Mouse (Mus musculus) adrenal gland, adult (tissue): ENCODE results near the gene Amn.

Experiments used
- DNase-seq, 2 experiments: peaks; one replicate each; pipeline ENCODE4 v3.0.0; 2022 to 2023; ENCODE audit warnings: low spot score in 1 of 2; ENCODE audit not compliant: inconsistent age in 2 of 2

Gene Amn

DNA sequence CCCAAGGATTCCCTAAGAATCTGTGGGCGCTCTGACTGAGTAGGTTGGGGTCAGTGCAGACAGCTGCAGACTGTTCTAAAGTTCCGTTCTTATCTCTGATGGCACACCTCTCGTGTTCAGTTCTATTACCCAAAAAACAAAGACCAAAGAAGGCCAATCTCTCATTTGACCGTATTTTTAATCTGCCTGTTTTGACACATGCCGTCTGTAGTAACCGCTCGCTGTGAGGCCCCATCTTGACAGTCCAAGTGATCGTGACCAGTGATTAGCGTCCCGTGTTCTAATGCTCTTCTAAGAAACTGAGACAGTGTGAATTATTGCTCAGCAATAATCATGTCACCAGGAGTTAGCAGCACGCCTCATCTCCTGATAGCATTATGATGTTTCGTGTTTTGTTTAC is 4.3 kb upstream of the Amn start:
- no peak for DNase-seq

DNA sequence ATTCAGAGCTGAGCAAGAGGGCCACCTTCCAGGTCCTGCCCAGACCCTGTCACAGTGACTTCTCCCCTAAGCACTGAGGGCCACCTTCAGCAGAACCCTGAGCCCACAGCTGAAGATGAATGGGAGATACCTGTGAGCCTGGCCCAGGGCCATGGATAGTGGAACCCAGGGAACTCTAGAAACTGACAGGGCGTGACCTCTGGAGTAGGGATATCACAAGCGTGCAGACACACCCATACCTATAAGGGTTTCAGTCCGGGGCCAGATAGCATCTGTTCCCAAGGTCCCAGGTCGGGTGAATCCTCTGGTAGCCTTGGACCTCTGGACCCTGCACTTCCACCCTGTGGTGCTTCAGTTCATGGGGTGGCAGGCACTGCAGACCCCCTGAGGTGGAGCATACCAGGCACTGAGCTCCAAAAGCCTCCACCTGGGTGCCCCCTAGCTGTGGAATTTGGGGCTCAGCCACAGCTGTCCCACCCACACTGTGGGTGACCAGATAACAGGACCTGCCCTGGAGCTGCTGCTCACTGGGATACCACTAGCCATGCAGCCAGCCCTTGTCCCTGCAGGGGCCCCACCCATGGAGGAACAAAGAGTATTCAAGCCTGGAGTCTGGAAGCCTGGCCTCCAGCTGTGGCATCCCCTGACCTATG is 3.1 kb upstream of the Amn start:
- DNase-seq, result no peak

DNA sequence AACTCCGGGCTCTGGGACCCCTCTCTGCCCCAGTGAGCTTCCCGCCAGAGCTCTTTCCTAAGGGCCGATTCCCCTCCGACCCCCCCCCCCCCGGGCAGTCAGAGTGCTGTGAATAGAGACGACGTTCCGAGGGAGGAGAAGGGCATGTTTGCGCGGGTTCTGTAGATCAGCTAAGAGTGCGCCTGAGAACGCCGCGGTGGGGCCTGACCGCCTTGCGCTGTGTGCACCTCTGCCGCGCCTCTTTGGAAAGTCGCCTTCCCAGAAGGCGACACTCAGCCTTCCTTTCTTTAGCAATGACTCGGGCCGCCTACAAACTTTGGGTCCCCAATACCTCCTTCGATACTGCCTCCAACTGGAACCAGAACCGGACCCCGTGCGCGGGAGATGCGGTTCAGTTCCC is 511 bp downstream of the Amn start:
- DNase-seq, result no peak

DNA sequence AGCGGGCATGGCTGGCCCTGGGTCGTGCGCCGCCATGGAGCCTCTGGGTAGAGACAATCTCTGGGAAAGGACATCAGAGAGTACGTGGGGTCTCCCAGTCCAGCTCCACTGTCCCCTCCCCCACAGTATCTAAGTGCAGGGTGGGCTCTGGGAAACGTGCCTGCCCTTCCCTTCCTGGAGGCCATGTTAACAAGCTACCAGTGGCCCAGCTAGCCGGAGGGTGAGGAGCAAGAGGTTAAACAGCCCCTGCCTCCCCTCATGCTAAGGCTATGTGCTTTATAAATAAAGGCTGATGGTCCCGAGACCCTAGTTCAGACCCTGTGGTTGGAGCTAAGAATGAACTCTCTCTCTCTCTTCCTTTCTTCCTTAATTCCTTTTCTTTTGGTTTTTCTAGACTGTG is 1.1 kb downstream of the Amn start:
- DNase-seq, result no peak

DNA sequence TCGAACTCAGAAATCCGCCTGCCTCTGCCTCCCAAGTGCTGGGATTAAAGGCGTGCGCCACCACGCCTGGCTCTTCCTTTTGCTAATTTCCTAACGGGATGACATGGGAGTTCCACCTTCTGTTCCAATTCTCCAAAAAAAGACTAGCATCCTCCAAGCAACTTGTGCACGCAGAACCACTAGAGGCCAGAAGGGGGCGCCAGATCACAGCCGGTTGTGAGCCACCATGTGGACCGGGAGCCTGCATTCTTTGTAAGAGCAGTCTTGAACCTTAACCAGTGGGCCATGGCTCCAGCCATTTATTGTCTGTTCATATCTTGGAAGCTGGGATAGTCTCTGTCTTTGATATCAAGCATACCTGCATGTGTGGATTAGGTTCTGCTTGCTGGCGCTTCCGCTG is 1.5 kb downstream of the Amn start:
- DNase-seq, result peak; percentile 74 to 93

DNA sequence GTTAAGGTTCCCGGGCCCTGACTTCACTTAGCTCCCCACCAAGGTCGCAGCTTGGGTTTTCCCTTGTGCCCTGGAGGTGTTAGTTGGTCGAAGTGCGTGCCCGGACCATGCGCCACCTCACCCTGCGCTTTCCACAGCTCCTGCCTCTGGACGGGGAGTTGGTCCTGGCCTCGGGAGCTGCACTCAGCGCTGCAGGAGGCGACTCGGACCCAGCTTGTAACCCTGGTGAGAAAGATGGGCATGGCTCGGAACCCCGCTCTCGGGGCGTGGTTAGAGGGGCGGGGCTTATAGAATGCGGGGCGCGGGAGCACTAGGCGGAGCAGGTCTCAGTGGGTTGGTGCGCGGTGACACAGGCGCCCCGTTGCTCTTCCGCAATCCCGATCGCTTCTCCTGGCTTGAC is 3.1 kb downstream of the Amn start:
- DNase-seq, result peak; percentile 20 to 49

DNA sequence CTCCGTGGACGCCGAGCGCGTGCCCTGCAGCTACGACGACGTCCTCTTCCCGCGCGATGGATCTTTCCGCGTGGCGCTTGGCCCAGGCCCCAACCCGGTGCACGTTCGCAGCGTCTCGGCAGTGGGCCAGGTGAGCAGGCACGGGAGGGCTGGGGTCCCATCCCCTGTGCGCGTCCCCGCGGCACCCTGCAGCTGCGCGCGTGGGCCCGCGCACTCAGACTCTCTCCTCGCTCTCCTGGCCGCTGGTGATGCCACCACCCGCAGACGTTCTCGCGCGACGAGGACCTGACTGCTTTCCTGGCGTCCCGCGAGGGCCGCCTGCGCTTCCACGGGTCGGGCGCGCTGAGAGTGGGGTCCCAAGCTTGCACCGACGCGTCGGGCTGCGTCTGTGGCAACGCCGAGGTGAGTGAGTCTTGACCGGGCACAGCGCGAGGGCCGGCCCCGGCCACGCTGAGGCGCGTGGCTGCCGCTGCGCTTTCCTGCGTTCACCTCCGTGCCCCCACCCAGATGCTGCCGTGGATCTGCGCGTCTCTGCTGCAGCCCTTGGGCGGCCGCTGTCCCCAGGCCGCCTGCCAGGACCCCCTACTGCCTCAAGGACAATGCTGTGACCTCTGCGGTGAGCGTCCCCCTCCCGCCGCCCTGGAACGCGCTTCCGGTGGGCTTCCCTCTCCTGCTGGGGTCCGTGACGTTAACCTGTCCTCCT is 3.7 kb downstream of the Amn start:
- no peak for DNase-seq

DNA sequence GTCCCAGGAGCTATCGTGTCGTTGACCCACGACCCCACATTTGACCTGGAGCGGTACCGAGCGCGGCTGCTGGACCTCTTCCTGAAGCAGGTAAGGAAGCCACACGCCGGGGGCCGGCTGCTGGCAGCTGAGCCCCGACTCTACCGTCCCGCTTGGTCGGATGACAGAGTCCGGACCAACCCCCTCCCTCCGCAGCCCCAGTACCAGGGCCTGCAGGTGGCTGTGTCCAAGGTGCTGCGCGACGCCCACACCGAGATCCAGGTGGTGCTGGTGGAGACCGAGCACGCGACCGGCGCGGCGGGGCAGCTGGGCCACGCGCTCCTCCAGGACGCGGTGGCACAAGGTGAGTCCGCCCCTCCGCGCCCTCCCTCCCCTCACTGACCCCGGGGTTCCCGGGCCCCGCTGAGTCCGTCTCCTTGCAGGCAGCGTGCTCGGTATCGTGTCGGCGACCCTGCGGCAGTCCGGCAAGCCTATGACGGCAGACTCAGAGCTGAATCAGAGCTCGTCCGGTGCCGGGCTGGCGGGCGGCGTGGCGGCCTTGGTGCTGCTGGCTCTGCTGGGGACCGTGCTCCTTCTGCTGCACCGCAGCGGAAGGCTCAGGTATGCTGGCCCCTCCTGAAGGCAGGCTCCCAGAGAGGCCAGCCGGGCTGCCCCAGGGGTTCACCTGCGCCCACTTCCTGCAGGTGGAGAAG is 4.4 kb downstream of the Amn start:
- DNase-seq, result peak; percentile 67 to 85

DNA sequence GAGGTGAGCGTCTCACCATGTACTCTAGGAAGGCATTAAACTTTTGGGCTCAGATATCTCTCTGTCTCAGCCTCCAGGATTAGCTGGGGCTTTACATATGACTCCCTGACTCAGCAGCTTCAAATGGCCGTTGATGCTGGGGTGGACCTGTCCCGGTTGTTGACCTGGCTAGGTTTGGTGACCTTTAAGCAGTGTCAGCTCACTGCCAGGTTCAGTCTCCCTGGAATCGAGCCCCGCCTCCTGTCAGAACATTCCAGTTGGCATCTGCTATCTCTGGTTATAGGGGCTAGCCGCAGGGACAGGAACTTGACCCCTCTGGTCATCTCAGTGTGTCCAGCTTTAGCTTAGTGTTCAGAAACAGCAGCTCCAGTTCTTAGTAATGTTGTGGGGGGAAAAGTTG is 5.5 kb downstream of the Amn start:
- no peak for DNase-seq

DNA sequence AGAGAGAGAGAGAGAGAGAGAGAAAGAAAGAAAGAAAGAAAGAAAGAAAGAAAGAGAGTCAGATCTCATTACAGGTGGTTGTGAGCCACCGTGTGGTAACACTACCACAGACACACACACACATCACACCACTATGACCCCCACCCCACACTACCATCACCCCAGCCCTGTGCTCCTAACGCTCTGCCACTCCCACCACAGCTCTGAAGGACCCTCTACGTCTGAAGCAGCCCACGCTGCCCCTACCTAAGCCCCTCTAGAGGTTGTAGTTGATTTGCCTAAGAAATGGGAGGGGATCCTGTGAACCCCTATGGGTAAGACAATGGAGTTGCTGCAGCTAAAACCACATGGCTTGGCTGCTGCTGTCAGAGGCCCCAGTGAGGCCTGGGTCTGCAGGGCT is 12.7 kb downstream of the Amn start:
- DNase-seq, result no peak

DNA sequence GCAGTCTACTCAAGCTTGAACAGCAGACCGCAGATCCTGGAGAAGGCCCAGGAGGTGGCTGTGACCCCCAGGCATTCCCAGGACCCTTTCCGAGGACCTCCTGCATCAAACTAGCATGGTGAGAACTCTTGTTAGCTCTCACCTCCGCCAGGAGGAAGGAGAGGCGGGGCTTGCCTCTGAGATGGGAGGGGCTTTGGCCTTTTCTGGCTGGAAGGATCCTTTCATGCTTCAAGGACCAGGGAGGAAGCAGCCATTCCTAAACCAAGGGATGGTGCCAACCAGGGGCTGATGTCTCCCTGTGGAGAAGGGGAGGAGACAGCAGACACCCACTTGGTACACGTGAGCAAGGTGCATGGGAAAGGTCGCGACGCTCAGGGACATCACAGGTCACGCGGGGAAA is 13.6 kb downstream of the Amn start:
- DNase-seq, result no peak

DNA sequence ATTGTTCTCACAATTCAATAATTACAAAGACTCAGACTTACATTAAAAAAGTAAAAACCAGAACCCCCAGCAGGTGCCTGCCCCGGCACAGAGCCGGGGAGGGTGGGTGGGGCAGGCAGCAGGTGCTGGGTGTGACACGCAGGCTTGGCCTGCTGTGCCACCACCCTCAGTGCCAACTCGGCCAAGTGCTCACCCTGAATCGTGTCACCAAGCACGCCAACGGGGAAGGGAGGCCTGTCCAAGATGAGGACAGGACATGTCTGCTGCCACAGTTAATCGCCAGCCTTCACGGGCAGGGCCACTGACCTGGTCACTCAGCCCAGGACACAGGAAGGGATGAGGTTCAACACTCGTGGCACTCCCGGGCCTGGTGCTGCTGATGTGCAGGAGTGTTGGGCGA is 22.1 kb downstream of the Amn start:
- no peak for DNase-seq

DNA sequence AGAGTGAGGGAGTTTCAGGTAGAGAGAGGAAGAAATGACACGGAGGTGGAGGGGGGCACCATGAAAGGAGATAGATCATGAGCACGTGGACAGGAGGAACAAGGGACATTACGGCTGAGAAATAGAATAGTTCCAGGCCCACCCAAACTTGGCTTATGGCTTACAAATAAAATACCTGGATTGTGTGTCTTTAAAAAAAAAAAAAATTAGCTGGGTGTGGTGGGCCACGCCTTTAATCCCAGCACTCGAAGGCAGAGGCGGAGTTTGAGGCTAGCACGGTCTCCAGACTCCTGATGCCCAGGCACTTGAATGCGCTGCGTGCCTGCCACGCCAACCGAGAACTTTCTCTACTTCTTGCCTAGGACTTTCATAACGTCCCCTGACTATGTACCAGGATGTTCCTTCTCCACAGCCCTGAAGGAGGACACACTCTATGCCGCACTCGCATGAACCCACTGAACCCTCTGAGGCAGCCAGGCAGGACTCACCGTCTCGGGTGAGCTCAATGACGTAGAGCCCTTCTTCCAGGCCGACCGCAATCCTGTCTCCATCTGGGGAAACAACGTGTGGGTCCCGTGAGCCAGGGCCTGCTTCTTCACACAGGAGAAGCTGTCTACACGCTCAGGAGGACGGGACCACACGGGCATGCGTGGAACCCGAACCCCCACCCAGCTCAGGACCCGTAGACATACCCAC is 30.6 kb downstream of the Amn start:
- no peak for DNase-seq

DNA sequence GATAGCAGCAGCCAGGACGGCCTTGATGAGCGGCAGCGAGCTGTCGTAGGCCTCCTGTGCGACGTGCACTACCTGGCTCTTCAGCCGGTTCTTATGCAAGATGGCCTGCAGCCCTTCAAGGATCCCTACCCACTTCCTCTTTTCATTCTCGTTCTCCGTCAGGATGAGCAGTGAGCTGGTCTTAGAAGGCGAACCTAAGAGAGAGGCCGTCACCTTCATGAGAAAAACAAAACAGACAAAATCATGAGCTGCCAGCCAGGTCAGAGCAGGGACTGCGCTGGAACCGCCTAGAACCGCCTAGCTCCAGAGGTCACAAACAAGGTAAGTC is 31.1 kb downstream of the Amn start:
- no peak for DNase-seq

DNA sequence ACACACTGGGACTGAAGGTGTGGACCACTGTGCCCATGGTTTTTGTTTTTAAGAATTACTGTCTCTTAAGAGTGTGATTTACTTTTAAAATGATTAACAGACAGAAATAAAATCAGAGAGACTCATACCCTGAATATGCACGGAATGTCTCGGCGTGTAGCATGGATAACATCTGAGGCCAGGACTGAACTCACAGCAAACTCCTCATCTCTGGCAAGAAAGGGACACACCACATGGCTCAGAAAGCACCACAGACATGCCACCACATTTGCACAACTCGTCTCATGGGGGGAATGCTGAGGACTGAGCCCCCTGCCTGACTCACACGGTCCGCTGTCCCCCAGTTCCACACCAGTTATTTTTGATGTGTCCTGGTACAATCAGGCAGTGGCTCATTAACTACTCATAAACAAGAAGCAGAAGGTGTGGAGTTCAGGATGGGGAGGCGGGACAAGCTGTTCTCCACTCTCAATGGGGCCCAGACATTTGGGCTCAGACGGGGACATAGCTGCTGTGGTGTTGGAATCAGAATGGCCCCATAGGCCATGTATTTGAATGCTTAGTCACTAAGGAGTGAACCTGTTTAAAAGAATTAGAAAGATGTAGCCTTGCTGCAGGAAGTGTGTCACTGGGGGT is 32.9 kb downstream of the Amn start:
- DNase-seq, result no peak

DNA sequence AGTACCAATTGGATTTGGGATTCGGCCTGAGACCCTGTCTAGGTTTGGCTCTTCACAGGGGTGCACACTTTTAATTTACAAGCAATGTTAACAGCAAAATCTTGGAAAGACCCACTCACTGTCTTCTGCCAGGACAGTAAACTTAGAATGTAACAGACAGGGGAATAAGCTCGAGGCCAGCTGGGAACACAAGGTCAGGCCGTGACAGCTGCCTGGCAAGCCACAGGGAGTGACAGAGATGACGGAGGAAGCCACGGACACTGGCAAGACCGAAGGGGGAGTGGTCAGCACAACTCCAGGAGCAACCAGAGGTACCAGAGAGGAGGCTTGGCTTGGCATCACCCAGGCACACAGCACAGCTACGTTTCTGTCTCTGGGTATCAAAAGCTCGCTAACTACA is 35.9 kb downstream of the Amn start:
- peak; percentile 88 to 92 for DNase-seq

DNA sequence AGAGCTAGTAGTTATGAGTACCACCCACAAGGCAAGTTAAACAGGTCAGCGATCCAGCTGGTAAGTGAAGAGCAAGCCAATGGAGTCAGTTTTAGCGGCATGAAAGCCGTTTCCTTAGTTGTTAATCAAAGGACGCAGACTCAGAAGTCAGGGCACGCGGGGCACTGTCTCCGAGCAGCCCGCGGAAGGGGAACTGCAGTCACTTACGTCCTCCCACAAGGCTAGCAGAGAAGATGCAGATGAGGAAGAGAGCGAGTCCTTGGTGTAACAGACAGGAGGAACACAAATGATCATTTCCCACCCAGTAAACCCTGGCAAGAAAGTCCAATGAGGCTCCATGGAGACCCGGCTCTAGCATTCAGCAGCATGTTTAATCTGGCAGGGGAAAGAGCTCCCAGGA is 38.4 kb downstream of the Amn start:
- DNase-seq, result no peak

DNA sequence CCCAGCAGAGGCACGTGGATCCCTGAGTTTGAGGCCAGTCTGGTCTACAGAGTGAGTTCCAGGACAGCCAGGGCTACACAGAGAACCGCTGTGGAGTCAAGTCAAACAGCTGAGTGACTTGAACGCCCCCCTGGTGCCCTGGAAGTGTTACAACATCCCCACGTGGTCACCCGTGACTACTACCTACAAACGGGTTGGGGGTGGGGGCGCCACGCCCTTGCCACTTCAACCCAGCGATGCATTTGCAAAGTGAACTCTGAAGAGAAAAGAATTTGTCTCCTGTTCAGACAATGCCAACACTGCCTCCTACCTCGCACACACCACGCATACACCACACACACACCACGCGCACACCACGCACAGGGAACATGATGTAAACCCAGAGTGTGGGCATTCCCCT is 39.0 kb downstream of the Amn start:
- no peak for DNase-seq

DNA sequence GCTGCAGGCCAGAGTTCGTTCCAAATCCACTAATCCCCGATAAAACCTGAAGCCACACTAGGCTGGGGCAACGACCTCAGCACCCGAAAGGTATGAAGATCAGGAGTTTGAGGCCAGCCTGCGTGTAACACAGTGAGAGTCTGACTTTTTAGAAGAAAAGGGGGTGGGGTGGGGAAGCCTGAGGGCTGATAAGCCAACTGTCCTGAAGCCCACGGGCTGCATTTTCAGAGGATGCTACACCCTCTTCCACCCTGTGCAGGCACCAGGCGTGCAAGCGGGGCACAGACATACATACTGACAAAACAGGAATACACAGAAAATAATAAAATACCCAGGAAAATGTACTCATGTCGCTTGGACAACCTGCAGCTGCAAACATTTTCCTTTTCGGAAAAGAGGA is 40.9 kb downstream of the Amn start:
- DNase-seq, result no peak

DNA sequence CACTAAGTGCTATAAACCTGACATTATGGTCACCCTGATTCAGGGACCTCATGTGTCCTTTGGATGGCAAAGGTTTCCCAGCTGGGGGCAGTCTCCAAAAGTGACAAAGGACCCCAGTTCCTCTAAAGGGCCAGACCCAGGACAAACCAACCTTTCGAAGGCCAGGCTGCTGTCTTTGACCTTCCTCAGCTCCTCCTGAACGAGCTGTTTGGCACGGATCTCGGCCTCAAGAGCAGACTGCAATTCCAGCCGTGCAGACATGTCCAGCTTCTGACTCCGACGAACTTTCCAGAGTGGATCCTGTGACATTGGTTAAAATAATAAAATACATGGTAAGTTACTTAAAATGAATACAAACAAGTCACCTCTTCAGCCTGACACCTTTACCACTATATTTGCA is 43.4 kb downstream of the Amn start:
- DNase-seq, result peak; percentile 47 to 62

DNA sequence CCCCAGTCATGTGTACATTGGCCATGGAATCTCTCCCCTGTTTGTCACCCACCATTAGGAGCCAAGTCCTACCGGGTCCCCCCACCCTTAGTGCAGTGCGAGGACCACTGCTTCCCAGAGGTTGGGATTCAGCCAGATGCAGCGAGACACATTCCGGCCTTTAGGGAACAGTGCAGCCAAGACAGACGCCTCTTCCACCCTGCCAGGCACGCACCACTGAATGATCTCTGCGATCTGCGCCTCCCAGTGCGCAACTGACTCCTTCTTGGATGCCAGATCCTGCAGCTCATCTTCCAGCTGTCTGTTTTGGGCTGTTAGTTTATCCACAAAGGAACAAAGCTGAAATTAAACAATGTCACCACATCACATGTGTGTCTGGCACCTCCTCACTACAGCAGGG is 46.8 kb downstream of the Amn start:
- DNase-seq, result no peak

DNA sequence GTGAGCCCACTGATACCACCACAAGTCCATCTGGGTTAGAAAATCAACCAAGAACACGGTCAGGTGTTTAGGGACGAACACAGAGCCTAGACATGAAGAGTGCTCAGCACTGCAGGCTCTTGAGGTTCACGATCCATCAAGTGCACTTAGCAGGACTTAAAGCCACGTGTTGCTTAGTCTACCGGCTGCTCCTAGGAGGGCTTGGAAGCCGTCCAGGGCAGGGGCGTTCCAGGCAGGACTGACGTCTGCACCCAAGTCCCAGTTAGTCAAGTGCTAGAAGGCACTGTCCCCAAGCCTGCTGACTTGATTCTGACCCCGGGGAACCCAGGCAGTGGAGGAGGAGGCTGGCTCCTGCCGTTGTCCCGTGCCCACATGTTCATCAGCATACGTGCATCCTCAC is 49.7 kb downstream of the Amn start:
- no peak for DNase-seq
